Mouse (Mus musculus) MN1 (cell line): Measurements from ENCODE around the gene Spata31d1d.
"Not testable (repeated sequence)": the region's sequence is repeated elsewhere in the genome, so short reads cannot be mapped to it uniquely, and the experiment has no call there.

ENCODE experiments used
- DNase-seq: peaks from one replicate; pipeline ENCODE4 v3.0.0-alpha.2; 2016; ENCODE audit warnings: low spot score

Spata31d1d gene

DNA sequence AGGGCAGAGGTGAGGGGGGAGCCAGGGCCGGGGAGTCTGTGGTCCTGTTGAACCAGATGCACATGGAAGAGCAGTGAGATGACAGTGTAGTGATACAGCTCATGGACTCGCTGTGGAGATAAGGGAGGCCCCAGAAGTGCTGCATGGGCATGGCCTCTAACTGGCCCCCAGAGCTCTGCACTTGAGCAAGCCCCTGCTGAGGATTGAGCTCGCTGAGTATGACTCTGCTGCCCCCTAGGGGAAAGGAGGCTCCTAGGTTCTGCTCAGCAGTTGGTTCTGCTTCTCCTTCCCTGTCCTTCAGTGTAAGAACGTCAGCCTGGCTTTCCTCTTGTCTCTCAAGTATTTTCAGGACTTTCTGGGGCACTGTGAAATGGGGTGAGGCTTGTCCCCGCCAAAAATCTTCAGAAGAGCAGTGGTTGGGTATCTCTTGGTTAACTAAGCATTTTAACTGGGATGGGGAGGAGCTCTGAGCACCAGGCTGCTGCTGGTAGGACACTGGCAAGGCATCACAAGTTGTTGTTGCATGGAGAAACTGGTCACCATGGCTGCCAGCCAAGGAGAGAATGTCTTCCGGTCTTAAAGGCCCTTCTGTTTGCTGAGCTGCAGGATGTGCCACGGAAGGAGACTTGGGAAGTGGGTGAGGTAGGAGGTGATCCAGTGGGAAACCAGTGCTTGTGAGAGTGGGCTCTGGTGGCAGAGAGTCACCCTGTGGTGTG is 3.0 kb downstream of the Spata31d1d start:
- DNase-seq, result peak; percentile 74

GRCm38 (mm10) chr13:59726139-59726867 is 5.2 kb downstream of the Spata31d1d start:
- DNase-seq, result no peak

- DNase-seq, result not testable (repeated sequence)
Measured at GRCm38 (mm10) chr13:59722089-59722488, 9.5 kb downstream of the Spata31d1d start.

DNA sequence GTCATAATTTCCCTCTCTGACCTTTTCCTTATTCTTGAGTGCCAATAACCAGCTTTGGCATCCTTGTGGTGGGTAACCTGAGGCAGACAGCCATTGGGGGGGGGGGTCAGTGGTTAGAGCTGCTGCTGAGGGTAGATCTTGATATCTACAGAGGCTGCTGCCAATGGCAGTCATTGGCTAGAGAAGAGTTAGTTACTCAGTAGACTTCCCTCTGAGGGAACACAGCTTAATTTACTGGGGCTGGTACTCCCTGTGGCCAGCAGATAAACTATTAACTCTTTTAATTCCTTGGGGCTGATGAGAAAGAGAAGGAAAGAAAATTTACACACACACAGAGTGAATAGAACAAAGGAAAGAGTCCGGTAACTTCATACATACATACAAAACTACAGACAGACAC is 12.1 kb downstream of the Spata31d1d start:
- DNase-seq, result no peak

DNA sequence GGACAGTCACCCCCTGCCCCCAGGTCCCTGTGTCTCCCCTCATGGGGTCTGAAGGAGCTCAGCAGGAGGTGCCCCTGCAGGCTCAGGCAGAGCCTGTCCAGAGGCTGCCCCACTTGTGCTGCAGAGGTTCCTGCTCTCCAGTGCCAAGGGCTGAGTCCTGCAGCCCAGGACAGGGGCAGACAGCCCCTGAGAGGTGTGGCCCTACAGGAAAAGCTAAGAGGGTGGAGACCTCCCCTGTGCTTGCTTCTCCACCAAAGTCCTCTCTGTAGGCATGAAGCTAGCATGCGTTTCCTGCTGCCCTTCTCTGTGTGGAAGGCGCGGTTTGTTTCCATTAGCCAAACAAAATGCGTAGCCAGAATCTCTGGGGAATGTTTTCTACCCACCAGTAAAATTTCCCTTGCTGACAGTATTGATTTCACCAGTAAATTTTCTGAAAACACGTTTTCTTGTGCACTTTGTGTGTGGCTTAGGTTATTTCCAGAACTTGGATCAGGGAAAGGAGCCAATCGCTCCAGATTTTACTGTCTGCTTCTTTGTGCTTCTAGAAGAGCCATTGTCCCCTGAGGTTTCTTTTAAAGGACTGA is 12.6 kb downstream of the Spata31d1d start:
- not testable (repeated sequence) for DNase-seq

- no peak for DNase-seq
Measured at GRCm38 (mm10) chr13:59713710-59714109, 17.8 kb downstream of the Spata31d1d start.

GRCm38 (mm10) chr13:59711984-59712383 is 19.6 kb downstream of the Spata31d1d start, which contains the start of gene Spata31d1b:
Spata31d1b (plus strand) TSS chr13:59712284.
- not testable (repeated sequence) for DNase-seq

DNA sequence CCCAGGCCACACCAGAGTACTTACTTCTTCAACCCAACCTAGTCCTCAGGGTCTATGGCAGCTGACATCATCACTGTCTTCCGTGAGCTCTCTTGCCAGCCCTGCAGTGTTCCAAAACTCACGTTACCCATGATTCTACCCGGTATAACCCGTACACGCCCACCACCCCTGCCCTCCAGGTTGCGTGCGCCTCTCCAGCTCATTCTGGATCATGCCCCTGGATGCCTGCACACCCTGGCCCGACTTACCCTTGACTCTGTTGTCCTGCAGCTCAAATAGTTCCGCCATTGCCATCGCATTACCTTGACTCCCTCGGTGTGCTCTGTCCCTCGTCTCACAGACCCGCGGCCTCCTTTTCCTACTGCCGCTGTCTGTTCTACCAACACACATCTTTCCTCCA is 21.3 kb downstream of the Spata31d1d start, which contains the start of gene Spata31d1a:
TSS of gene Spata31d1a (minus strand) at position 101 of the 400 bp plus-strand sequence.
- DNase-seq, result no peak

- no peak for DNase-seq
Measured at GRCm38 (mm10) chr13:59704562-59704961, 27.0 kb downstream of the Spata31d1d start.

DNA sequence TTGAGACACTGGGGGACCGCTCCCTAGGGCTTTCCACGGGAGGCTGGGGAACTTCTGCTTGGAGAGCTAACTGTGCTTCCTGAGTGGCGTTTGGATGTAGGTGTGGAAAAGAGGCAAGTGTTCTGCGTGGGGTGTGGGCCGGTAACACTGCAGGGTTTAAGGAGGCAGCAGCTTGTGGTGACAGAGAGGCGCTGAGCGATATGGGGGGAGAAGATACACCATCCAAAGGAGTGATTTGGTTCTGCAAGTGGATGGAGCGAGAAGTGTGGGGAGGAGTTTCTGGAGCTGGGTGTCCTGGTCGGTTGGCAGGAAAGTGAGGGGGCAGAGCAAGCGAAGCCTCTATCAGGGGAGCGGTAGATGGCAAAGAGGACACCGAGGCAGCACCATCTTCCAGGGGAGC is 28.0 kb downstream of the Spata31d1d start:
- no peak for DNase-seq

DNA sequence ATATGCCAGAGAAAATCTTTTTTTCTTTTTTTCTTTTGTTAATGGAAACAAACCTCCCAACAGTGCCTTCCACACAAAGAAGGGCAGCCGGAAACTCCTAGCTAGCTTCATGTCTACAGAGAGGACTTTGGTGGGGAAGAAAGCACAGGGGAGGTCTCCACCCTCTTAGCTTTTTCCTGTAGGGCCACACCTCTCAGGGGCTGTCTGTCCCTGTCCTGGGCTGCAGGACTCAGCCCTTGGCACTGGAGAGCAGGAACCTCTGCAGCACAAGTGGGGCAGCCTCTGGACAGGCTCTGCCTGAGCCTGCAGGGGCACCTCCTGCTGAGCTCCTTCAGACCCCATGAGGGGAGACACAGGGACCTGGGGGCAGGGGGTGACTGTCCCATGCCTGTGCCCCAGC is 31.4 kb downstream of the Spata31d1d start:
- DNase-seq, result not testable (repeated sequence)

DNA sequence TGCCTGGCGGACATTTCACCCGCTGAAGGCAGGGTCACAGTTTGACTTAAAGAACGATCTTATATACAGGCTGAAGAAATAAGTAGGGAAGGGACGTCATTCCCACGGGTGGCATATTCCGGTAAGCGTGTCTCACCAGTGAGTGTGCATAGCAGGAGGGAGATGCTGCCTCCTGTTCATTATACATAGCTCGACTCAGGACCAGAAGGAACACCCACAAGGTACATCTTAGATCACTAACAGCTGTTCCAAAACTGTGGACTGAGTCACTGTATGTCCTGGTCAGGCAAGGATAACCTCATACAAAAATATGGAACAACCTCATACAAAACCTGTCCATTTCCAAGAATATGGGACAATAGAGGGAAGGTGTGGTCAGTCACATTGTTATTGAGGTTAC is 32.4 kb downstream of the Spata31d1d start:
- no peak for DNase-seq

DNA sequence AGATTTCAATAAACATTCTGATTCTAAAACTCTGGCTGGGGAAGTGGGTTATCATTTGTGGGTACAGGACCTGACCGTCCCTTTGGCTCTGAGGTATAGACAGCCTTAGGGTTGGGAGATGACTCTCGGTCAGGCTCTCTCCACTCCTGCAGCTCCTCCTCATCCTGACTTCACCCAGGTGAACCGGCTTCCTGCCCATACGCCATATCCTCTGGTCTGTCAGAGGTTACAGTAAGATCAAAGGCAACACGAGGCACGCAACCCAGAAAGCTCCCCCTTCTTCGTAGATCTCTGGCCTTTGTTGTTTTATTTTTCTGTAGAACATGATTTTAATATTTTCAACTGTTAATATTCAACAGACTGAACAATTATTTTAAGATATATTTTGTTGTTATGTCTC is 35.8 kb downstream of the Spata31d1d start:
- no peak for DNase-seq

- DNase-seq, result no peak
Measured at GRCm38 (mm10) chr13:59694008-59694407, 37.5 kb downstream of the Spata31d1d start, which contains the start of gene 4921517D22Rik. 4921517D22Rik (minus strand) TSS chr13:59694108.

GRCm38 (mm10) chr13:59691478-59691877 is 40.1 kb downstream of the Spata31d1d start:
- no peak for DNase-seq

DNA sequence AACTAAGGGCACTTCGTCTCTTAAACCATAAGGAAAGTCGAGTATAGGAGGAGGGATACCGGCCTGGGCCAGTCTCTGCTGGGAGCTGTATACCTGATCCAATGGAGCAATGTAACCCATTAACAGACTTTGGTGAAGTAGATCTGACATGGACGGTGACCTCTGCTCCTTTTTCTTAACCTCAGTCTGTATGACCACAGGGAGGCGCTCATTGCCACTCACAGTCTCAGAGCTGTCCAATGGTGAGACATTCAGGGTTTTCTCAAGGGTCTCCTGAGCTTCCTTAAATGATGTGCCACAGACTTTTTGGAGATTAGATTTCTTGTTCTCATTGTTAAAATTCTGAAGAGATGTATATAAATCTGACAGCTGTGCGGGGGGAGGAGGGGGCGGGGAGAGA is 41.0 kb downstream of the Spata31d1d start:
- DNase-seq, result no peak

DNA sequence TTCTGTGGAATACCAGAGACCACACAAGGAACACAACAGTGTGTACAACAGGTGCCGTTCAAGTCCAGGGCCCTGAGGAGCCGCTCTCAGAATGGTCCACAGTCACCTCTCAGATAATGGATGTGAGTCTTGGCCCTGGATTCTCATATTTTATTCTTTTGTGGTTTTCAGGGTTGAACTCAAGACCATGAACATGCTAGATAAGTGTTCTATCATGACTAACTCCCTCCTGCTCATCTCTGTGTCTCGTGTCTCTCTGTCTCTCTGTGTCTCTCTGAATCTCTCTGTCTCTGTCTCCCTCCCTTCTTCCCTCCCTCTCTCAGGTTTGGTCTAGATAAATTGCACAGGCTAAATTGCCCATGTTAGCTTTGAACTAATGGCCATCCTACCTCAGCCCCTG is 41.7 kb downstream of the Spata31d1d start:
- DNase-seq, result no peak

DNA sequence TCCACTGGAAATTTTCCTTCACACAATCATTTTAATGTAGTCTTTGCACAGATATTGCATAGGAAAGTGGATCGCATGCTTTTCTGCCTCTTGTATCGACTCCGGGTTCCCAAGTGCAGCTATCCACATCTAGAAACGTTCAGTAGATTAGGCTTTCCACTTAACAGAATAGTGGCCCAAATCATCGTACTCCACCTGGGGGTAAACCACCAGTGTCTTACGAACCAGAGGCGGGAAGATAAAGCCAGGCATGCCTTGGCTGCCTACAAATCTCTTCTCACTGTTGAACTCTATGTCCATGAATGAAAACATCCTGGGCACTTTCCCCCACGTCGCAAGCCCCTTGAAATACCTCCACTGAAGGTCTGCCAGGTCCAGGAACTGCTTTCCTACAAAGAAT is 42.2 kb downstream of the Spata31d1d start:
- DNase-seq, result no peak

GRCm38 (mm10) chr13:59688338-59688770 is 43.2 kb downstream of the Spata31d1d start:
- no peak for DNase-seq

DNA sequence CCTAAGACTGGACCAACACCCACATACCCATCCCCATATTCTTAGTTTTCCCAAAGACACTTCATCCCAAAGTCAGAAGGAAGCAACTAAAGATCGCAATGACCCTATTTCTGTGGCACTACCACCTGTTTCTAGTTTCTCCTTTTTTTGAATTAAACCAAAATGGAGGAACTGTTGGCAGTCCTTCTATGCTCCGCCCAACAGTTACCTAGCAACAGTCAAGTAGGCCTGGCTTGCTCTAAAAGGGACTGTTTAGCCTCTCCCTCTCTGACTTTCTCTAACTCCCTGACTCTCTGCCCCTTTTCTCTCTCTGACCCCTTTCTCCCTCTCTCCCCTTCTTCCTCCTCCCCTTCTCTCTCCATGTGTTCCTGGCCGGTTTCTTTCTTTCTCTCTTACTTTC is 46.3 kb downstream of the Spata31d1d start:
- no peak for DNase-seq

- no peak for DNase-seq
Measured at GRCm38 (mm10) chr13:59682629-59683028, 48.9 kb downstream of the Spata31d1d start.

DNA sequence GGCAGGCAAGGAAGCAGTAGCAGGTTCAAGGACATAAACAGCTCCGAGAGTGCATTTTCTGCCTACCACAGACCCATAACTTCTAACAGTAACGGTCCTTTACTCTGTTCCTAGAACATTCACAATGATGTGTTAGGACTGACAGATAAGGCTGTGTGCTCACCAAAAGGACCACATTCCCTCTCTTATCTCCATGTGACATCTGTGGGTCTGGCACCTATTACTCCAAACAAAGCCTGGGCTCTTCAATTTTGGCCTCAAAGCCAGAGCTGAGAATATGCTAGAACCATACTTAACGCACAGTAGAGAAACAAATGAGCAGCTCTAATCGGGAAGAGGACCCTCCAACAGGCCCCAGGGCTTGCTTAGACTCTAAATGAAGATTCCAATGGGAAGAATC is 51.6 kb downstream of the Spata31d1d start:
- no peak for DNase-seq

- DNase-seq, result no peak
Measured at GRCm38 (mm10) chr13:59679306-59679705, 52.2 kb downstream of the Spata31d1d start.
